Mouse (Mus musculus): ENCODE measurements around the gene Rassf3. TPM values are rescaled to one million over a fixed set of nuclear protein-coding genes. Genes with fewer than 3 reads are reported as not detected.

Rassf3 gene
- total and polyA plus RNA-seq, 3 experiments, result 0.07 to 0.66 TPM; not detected in 1

- H3K4me1 ChIP-seq (ENCODE audit: insufficient read depth, low read depth, low read length), result peaks cover 18% of the 10 kb centered on the region
- TF ChIP-seq GATA2 (IDR thresholded peaks at IDR 0.05; ENCODE audit: borderline replicate concordance, low read depth, low read length) (no peak), GATA1 (IDR thresholded peaks at IDR 0.05; ENCODE audit: borderline replicate concordance, low read length) (no peak), TAL1 (conservative IDR thresholded peaks at IDR 0.05; ENCODE audit: low read depth, low read length) (no peak), CTCF (IDR thresholded peaks at IDR 0.05; ENCODE audit: low read depth, low read length) (no peak), POLR2AphosphoS5 (IDR thresholded peaks at IDR 0.05; ENCODE audit: insufficient replicate concordance, low read depth, low read length) (no peak)
- no peak for DNase-seq (ENCODE audit: low spot score)
- no peak for ATAC-seq (ENCODE audit: extremely low read depth, insufficient number of reproducible peaks, low FRiP score, poor library complexity, severe bottlenecking)
- no peaks in the 10 kb centered on the region for H3K36me3 ChIP-seq (replicated peaks)
- H3K9me3 ChIP-seq (replicated peaks), result peaks cover 8% of the 10 kb centered on the region; the same call in 1 of the 2 replicates
- H3K27me3 ChIP-seq (ENCODE audit: insufficient read depth, low read length), result peaks cover 15% of the 10 kb centered on the region; the same call in 1 of the 2 replicates
- H3K4me3 ChIP-seq (ENCODE audit: low read depth, low read length), result peak overlapping the region; percentile 69; the same call in 1 of the 2 replicates
Measured at GRCm38 (mm10) chr10:121475101-121475671, 961 bp downstream of the Rassf3 start.

- no peaks in the 10 kb centered on the region for H3K36me3 ChIP-seq (replicated peaks)
- H3K4me3 ChIP-seq (ENCODE audit: low read depth, low read length), result no peak overlapping the region
- H3K4me1 ChIP-seq (ENCODE audit: insufficient read depth, low read depth, low read length), result peaks cover 18% of the 10 kb centered on the region
- TF ChIP-seq GATA1 (IDR thresholded peaks at IDR 0.05; ENCODE audit: borderline replicate concordance, low read length) (no peak), POLR2AphosphoS5 (IDR thresholded peaks at IDR 0.05; ENCODE audit: insufficient replicate concordance, low read depth, low read length) (no peak), TAL1 (conservative IDR thresholded peaks at IDR 0.05; ENCODE audit: low read depth, low read length) (no peak)
- H3K27me3 ChIP-seq (ENCODE audit: insufficient read depth, low read length), result peaks cover 15% of the 10 kb centered on the region; the same call in 1 of the 2 replicates
- DNase-seq (ENCODE audit: low spot score), result no peak
- ATAC-seq (ENCODE audit: extremely low read depth, insufficient number of reproducible peaks, low FRiP score, poor library complexity, severe bottlenecking), result no peak
- peaks cover 8% of the 10 kb centered on the region; the same call in 1 of the 2 replicates for H3K9me3 ChIP-seq (replicated peaks)
Measured at GRCm38 (mm10) chr10:121474288-121474687, 1.9 kb downstream of the Rassf3 start.

GRCm38 (mm10) chr10:121473723-121474215 is 2.4 kb downstream of the Rassf3 start:
- peaks cover 18% of the 10 kb centered on the region for H3K4me1 ChIP-seq (ENCODE audit: insufficient read depth, low read depth, low read length)
- no peak overlapping the region for H3K4me3 ChIP-seq (ENCODE audit: low read depth, low read length)
- DNase-seq (ENCODE audit: low spot score) (no peak), ATAC-seq (ENCODE audit: extremely low read depth, insufficient number of reproducible peaks, low FRiP score, poor library complexity, severe bottlenecking) (no peak)
- peaks cover 8% of the 10 kb centered on the region; the same call in 1 of the 2 replicates for H3K9me3 ChIP-seq (replicated peaks)
- H3K27me3 ChIP-seq (ENCODE audit: insufficient read depth, low read length), result peaks cover 15% of the 10 kb centered on the region; the same call in 1 of the 2 replicates
- no peaks in the 10 kb centered on the region for H3K36me3 ChIP-seq (replicated peaks)
- no peak for TF ChIP-seq GATA1 (IDR thresholded peaks at IDR 0.05; ENCODE audit: borderline replicate concordance, low read length)
- no peak for TF ChIP-seq CTCF (IDR thresholded peaks at IDR 0.05; ENCODE audit: low read depth, low read length)
- no peak for TF ChIP-seq TAL1 (conservative IDR thresholded peaks at IDR 0.05; ENCODE audit: low read depth, low read length)
- TF ChIP-seq GATA2 (IDR thresholded peaks at IDR 0.05; ENCODE audit: borderline replicate concordance, low read depth, low read length), result no peak
- no peak for TF ChIP-seq POLR2AphosphoS5 (IDR thresholded peaks at IDR 0.05; ENCODE audit: insufficient replicate concordance, low read depth, low read length)

GRCm38 (mm10) chr10:121472593-121473217 is 3.4 kb downstream of the Rassf3 start:
- Histone ChIP-seq H3K4me3 (ENCODE audit: low read depth, low read length) (no peak overlapping the region), H3K36me3 (replicated peaks) (no peaks in the 10 kb centered on the region), H3K4me1 (ENCODE audit: insufficient read depth, low read depth, low read length) (peaks cover 18% of the 10 kb centered on the region), H3K27me3 (ENCODE audit: insufficient read depth, low read length) (peaks cover 15% of the 10 kb centered on the region; the same call in 1 of the 2 replicates), H3K9me3 (replicated peaks) (peaks cover 8% of the 10 kb centered on the region; the same call in 1 of the 2 replicates)
- ATAC-seq (ENCODE audit: extremely low read depth, insufficient number of reproducible peaks, low FRiP score, poor library complexity, severe bottlenecking) (no peak), DNase-seq (ENCODE audit: low spot score) (no peak)
- no peak for TF ChIP-seq GATA2 (IDR thresholded peaks at IDR 0.05; ENCODE audit: borderline replicate concordance, low read depth, low read length)
- no peak for TF ChIP-seq TAL1 (conservative IDR thresholded peaks at IDR 0.05; ENCODE audit: low read depth, low read length)
- no peak for TF ChIP-seq GATA1 (IDR thresholded peaks at IDR 0.05; ENCODE audit: borderline replicate concordance, low read length)
- TF ChIP-seq POLR2AphosphoS5 (IDR thresholded peaks at IDR 0.05; ENCODE audit: insufficient replicate concordance, low read depth, low read length), result no peak
- TF ChIP-seq CTCF (IDR thresholded peaks at IDR 0.05; ENCODE audit: low read depth, low read length), result no peak

GRCm38 (mm10) chr10:121471570-121472197 is 4.5 kb downstream of the Rassf3 start:
- H3K36me3 ChIP-seq (replicated peaks), result no peaks in the 10 kb centered on the region
- ATAC-seq (ENCODE audit: extremely low read depth, insufficient number of reproducible peaks, low FRiP score, poor library complexity, severe bottlenecking) (no peak), DNase-seq (ENCODE audit: low spot score) (no peak)
- peaks cover 13% of the 10 kb centered on the region for H3K4me1 ChIP-seq (ENCODE audit: insufficient read depth, low read depth, low read length)
- peaks cover 15% of the 10 kb centered on the region; the same call in 1 of the 2 replicates for H3K27me3 ChIP-seq (ENCODE audit: insufficient read depth, low read length)
- no peak for TF ChIP-seq GATA1 (IDR thresholded peaks at IDR 0.05; ENCODE audit: borderline replicate concordance, low read length)
- TF ChIP-seq TAL1 (conservative IDR thresholded peaks at IDR 0.05; ENCODE audit: low read depth, low read length), result no peak
- no peak for TF ChIP-seq CTCF (IDR thresholded peaks at IDR 0.05; ENCODE audit: low read depth, low read length)
- TF ChIP-seq POLR2AphosphoS5 (IDR thresholded peaks at IDR 0.05; ENCODE audit: insufficient replicate concordance, low read depth, low read length), result no peak
- TF ChIP-seq GATA2 (IDR thresholded peaks at IDR 0.05; ENCODE audit: borderline replicate concordance, low read depth, low read length), result no peak
- H3K4me3 ChIP-seq (ENCODE audit: low read depth, low read length), result no peak overlapping the region
- peaks cover 8% of the 10 kb centered on the region; the same call in 1 of the 2 replicates for H3K9me3 ChIP-seq (replicated peaks)

- H3K9me3 ChIP-seq (replicated peaks), result no peaks in the 10 kb centered on the region
- ATAC-seq (ENCODE audit: extremely low read depth, insufficient number of reproducible peaks, low FRiP score, poor library complexity, severe bottlenecking) (no peak), DNase-seq (ENCODE audit: low spot score) (no peak)
- peaks cover 5% of the 10 kb centered on the region; the same call in 1 of the 2 replicates for H3K27me3 ChIP-seq (ENCODE audit: insufficient read depth, low read length)
- no peak overlapping the region for H3K4me3 ChIP-seq (ENCODE audit: low read depth, low read length)
- H3K36me3 ChIP-seq (replicated peaks), result no peaks in the 10 kb centered on the region
- TF ChIP-seq TAL1 (conservative IDR thresholded peaks at IDR 0.05; ENCODE audit: low read depth, low read length) (no peak), CTCF (IDR thresholded peaks at IDR 0.05; ENCODE audit: low read depth, low read length) (no peak), GATA2 (IDR thresholded peaks at IDR 0.05; ENCODE audit: borderline replicate concordance, low read depth, low read length) (no peak), GATA1 (IDR thresholded peaks at IDR 0.05; ENCODE audit: borderline replicate concordance, low read length) (no peak), POLR2AphosphoS5 (IDR thresholded peaks at IDR 0.05; ENCODE audit: insufficient replicate concordance, low read depth, low read length) (no peak)
- H3K4me1 ChIP-seq (ENCODE audit: insufficient read depth, low read depth, low read length), result peaks cover 3% of the 10 kb centered on the region
Measured at GRCm38 (mm10) chr10:121469625-121470024, 6.5 kb downstream of the Rassf3 start.
